Mouse (Mus musculus): ENCODE data around the gene Csnk1e.

GRCm38 (mm10) chr15:79413201-79413600, 42.2 kb downstream of the Csnk1e start:
- TF ChIP-seq CTCF (IDR thresholded peaks at IDR 0.05; ENCODE audit: low read depth): no peak
- no peak for TF ChIP-seq EP300 (IDR thresholded peaks at IDR 0.05; ENCODE audit: low read depth)
